Mouse (Mus musculus) liver, postnatal 0 days (tissue): Measurements from ENCODE around the gene 4930432M17Rik.

ENCODE experiments used
- CTCF ChIP-seq: sonication (generic); IDR thresholded peaks from 2 replicates; pipeline ENCODE4 v1.5.1; 2016; ENCODE audit warnings: antibody characterized with exemption, low read depth
- EP300 ChIP-seq: IDR thresholded peaks from 2 replicates; pipeline ENCODE4 v1.6.1; 2016; ENCODE audit warnings: antibody characterized with exemption, low read depth, mild to moderate bottlenecking

DNA sequence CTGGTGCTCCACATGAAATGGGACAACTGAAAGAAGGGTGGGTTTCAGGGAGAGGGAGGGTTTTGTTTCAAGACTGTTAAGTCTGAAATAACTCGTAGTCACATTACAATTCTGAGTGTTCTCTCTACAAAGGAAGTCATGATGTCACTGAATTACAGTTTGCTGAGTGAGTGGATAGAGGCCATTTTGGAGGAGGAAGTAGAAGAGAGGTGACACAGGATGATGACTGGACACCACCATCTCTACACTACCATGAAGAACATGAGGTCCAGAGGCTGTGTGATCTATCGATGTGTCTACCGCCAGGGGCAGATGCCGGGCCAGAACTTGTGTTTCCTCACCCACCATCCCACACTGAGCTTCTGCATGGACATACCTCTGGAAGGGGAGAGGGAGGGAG, 13.6 kb upstream of the 4930432M17Rik start:
- TF ChIP-seq CTCF (no peak), EP300 (no peak)
